Mouse (Mus musculus) heart, embryonic 13.5 days (tissue): ENCODE data around the gene Lama4. TPM values are rescaled to one million over a fixed set of nuclear protein-coding genes. Genes with fewer than 3 reads are reported as not detected.

Experiments
- ATAC-seq: fragments of 200-750 bp; cut with Nextera tagmentation; 2 replicates; pipeline ENCODE4 v1.8.0; 2017; ENCODE audit warnings: moderate TSS enrichment; ENCODE audit not compliant: insufficient number of reproducible peaks, low FRiP score, low TSS enrichment; ENCODE audit errors: extremely low read depth
- H3K27ac ChIP-seq: fragments of 300-500 bp; sonication (generic); replicated peaks from 2 replicates; pipeline ENCODE4 v1.5.1; 2015; ENCODE audit warnings: moderate library complexity, mild to moderate bottlenecking, inconsistent platforms
- H3K27me3 ChIP-seq: fragments of 300-500 bp; sonication (generic); replicated peaks from 2 replicates; pipeline ENCODE4 v1.6.1; 2015; ENCODE audit warnings: mild to moderate bottlenecking, inconsistent platforms
- H3K36me3 ChIP-seq: fragments of 300-500 bp; sonication (generic); 2 replicates; pipeline ENCODE4 v1.6.1; 2015; ENCODE audit warnings: mild to moderate bottlenecking, inconsistent platforms
- H3K4me1 ChIP-seq: fragments of 300-500 bp; sonication (generic); 2 replicates; pipeline ENCODE4 v1.6.1; 2015; ENCODE audit warnings: inconsistent platforms
- H3K4me2 ChIP-seq: fragments of 300-500 bp; sonication (generic); 2 replicates; pipeline ENCODE4 v1.6.1; 2015; ENCODE audit warnings: inconsistent platforms, mild to moderate bottlenecking, moderate library complexity
- H3K4me3 ChIP-seq: fragments of 300-500 bp; sonication (generic); 2 replicates; pipeline ENCODE4 v1.5.1; 2015; ENCODE audit warnings: moderate library complexity, mild to moderate bottlenecking, inconsistent platforms
- H3K9ac ChIP-seq: fragments of 300-500 bp; sonication (generic); 2 replicates; pipeline ENCODE4 v1.6.1; 2015; ENCODE audit warnings: inconsistent platforms, mild to moderate bottlenecking, moderate library complexity
- H3K9me3 ChIP-seq: fragments of 300-500 bp; sonication (generic); 2 replicates; pipeline ENCODE4 v1.6.1; 2016; ENCODE audit warnings: inconsistent platforms
- WGBS: fragments of 180-500 bp; shearing (Covaris S2); methylation state at CpG from one replicate; pipeline ENCODE4 v1.1.7; 2015; ENCODE audit warnings: mixed read lengths; 5-methylcytosine and 5-hydroxymethylcytosine counted together
- polyA plus RNA-seq: library from polyadenylated mRNA; unstranded; fragments of >200 nt; fragmentation: Nextera tagmentation; extraction: Ambion mirVana; gene quantifications from 2 replicates; pipeline ENCODE4 v1.2.1, GENCODE M21; 2015

The Lama4 gene
- polyA plus RNA-seq, 1 experiment from 2014 or later = 110 TPM

DNA sequence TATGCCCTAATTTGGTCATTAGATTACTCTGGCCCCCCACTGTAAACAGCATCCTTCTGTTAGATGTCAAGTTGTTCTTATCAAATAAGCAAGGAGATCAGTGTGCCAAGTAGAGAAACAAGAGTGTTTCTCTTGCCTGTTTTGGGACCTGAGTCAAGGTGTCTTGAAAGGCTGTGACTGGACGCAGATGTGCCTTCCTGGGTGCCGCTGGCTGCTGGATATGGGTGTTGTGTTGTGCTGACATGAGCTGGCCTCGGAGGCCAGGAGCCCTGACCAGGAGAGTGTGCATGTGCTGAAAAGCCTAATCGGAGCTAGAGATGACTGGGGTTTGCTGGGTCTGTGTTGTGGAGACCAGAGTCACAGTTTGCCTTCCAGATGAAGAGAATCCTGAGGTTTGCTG is 100.7 kb downstream of the Lama4 start:
- Histone ChIP-seq H3K27ac (no peak overlapping the region; the same call in 1 of the 2 replicates), H3K9me3 (no peaks in the 10 kb centered on the region), H3K4me3 (no peak overlapping the region), H3K4me1 (no peaks in the 10 kb centered on the region), H3K36me3 (peaks cover 77% of the 10 kb centered on the region), H3K27me3 (no peaks in the 10 kb centered on the region), H3K4me2 (no peak overlapping the region), H3K9ac (no peak overlapping the region)
- WGBS = 49% methylated on average over 4 of the region's 4 CpGs
- no peak; the same call in 1 of the 2 replicates for ATAC-seq

DNA sequence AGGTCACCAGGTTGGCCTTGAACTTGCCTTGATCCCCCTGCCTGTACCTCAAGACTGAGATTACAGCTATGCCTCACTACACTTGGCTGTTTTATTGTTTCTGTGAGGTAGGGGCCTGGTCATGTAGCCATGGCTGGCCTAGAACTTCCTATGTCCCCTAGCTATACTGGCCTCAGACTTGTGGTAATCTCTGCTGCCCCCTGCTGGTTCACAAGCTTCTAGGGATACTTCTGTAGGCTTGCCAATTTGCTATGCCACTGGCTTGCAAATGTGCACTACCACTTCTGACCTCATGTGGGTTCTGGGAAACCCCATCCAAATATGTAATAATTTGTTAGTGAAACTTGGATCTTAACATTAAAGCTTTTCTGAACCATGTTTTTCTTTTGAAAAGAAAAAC is 101.6 kb downstream of the Lama4 start:
- no peaks in the 10 kb centered on the region for H3K4me1 ChIP-seq
- no peak overlapping the region for H3K9ac ChIP-seq
- H3K27me3 ChIP-seq = no peaks in the 10 kb centered on the region
- no peak for ATAC-seq
- H3K9me3 ChIP-seq = no peaks in the 10 kb centered on the region
- no peak overlapping the region for H3K4me3 ChIP-seq
- no peak overlapping the region for H3K4me2 ChIP-seq
- no peak overlapping the region for H3K27ac ChIP-seq
- H3K36me3 ChIP-seq = peaks cover 77% of the 10 kb centered on the region

GRCm38 (mm10) chr10:39072048-39072447 is 106.7 kb downstream of the Lama4 start:
- no peaks in the 10 kb centered on the region for H3K4me1 ChIP-seq

DNA sequence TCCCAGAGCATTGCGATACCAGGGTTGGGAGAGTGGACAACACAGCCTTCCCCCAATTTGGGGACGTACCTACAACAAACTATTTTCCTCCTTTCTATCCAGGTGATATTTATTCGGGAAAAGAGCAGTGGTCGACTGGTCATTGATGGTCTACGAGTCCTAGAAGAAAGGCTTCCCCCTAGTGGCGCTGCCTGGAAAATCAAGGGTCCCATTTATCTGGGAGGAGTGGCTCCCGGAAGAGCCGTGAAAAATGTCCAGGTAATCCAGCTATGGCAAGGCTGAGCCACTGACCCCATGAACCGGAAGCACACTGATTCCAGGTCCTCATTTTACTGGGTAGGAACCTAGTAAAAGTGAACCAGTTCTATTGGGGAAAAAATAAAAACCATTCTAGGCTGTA is 131.7 kb downstream of the Lama4 start:
- Histone ChIP-seq H3K9me3 (no peaks in the 10 kb centered on the region), H3K4me3 (no peak overlapping the region), H3K4me1 (no peaks in the 10 kb centered on the region), H3K36me3 (peaks cover 87% of the 10 kb centered on the region), H3K27ac (no peak overlapping the region), H3K4me2 (no peak overlapping the region), H3K9ac (no peak overlapping the region), H3K27me3 (no peaks in the 10 kb centered on the region)
- whole genome bisulfite sequencing = 85% methylated on average over 9 of the region's 9 CpGs
- no peak for ATAC-seq

More at GRCm38 (mm10) chr10:39072048-39072447, 106.7 kb downstream of the Lama4 start:
- no peak for ATAC-seq
- H3K9me3 ChIP-seq = no peaks in the 10 kb centered on the region
- no peak overlapping the region for H3K9ac ChIP-seq
- 77% methylated on average over 4 of the region's 4 CpGs for WGBS
- H3K4me2 ChIP-seq = no peak overlapping the region
- no peaks in the 10 kb centered on the region for H3K27me3 ChIP-seq
- H3K36me3 ChIP-seq = peaks cover 86% of the 10 kb centered on the region
- H3K4me3 ChIP-seq = no peak overlapping the region
- no peak overlapping the region for H3K27ac ChIP-seq

DNA sequence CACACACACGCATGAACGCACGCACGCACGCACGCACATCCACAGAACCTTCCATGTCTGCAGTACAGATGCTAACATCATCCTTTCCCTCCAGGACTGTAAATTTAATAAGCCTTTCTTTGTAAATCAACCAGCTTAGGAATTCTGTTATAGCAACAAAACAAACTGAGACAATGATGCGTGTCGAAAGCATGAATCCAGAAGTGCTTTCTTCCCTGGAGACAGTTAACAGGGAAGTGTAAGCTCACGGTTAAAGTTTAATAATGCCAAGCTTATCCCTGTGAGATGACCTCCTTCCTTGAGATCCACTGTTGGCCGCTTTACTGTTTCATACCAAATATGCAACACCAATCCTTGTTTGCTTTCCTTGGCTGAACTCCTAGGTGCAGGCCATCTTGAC is 133.4 kb downstream of the Lama4 start:
- 95% methylated on average over 10 of the region's 10 CpGs for WGBS
- ATAC-seq = no peak
- H3K36me3 ChIP-seq = peaks cover 91% of the 10 kb centered on the region

DNA sequence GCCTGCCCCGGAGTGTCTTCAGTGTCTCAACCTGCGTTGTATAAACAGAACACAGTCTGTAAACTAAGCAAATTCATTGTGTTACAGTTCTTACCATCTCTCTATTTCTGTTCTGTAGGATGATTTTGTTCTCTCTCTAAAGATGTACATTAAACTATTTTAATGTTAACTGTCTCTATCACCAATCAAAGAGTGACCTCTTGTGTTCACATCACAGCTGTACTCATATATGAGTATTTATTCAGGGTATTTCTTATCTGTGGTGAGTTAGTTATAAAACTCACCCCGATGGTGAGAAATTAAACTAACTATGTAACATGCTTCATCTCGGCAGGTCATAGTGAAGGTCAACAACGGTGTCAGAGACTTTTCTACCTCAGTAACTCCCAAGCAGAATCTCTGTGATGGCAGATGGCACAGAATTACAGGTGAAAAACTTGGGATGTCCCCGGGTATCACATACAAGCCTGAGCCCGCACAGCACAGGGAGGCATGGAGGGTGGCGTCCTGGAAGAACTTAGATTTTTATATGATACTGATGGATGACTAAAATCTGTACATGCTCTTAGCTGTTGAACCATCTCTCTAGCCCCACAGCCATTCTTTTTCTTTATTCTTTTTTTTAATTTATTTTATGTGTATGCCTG is 139.6 kb downstream of the Lama4 start:
- no peak overlapping the region for H3K4me2 ChIP-seq
- no peak for ATAC-seq
- no peaks in the 10 kb centered on the region for H3K9me3 ChIP-seq
- H3K4me1 ChIP-seq = no peaks in the 10 kb centered on the region
- H3K36me3 ChIP-seq = peaks cover 93% of the 10 kb centered on the region
- no peak overlapping the region for H3K27ac ChIP-seq
- H3K4me3 ChIP-seq = no peak overlapping the region
- no peaks in the 10 kb centered on the region for H3K27me3 ChIP-seq
- WGBS = 88% methylated on average over 8 of the region's 8 CpGs
- no peak overlapping the region for H3K9ac ChIP-seq

More for the DNA sequence above, 133.4 kb downstream of the Lama4 start:
- Histone ChIP-seq H3K27me3 (no peaks in the 10 kb centered on the region), H3K9ac (no peak overlapping the region), H3K27ac (no peak overlapping the region), H3K4me3 (no peak overlapping the region), H3K4me1 (no peaks in the 10 kb centered on the region), H3K4me2 (no peak overlapping the region), H3K9me3 (no peaks in the 10 kb centered on the region)

- no peak overlapping the region for H3K4me2 ChIP-seq
- H3K4me3 ChIP-seq = no peak overlapping the region
- WGBS = 70% methylated on average over 3 of the region's 3 CpGs
- no peaks in the 10 kb centered on the region for H3K27me3 ChIP-seq
- H3K9ac ChIP-seq = no peak overlapping the region
- no peaks in the 10 kb centered on the region for H3K9me3 ChIP-seq
- no peak overlapping the region for H3K27ac ChIP-seq
- ATAC-seq = no peak
- peaks cover 93% of the 10 kb centered on the region for H3K36me3 ChIP-seq
- no peaks in the 10 kb centered on the region for H3K4me1 ChIP-seq
Measured at GRCm38 (mm10) chr10:39106413-39106812, 141.1 kb downstream of the Lama4 start.

GRCm38 (mm10) chr10:39106935-39107334 is 141.6 kb downstream of the Lama4 start:
- Histone ChIP-seq H3K9me3 (no peaks in the 10 kb centered on the region), H3K27ac (no peak overlapping the region), H3K4me2 (no peak overlapping the region), H3K36me3 (peaks cover 94% of the 10 kb centered on the region), H3K4me3 (no peak overlapping the region), H3K27me3 (no peaks in the 10 kb centered on the region), H3K4me1 (no peaks in the 10 kb centered on the region), H3K9ac (no peak overlapping the region)
- no peak for ATAC-seq
- WGBS = 64% methylated on average over 4 of the region's 4 CpGs

DNA sequence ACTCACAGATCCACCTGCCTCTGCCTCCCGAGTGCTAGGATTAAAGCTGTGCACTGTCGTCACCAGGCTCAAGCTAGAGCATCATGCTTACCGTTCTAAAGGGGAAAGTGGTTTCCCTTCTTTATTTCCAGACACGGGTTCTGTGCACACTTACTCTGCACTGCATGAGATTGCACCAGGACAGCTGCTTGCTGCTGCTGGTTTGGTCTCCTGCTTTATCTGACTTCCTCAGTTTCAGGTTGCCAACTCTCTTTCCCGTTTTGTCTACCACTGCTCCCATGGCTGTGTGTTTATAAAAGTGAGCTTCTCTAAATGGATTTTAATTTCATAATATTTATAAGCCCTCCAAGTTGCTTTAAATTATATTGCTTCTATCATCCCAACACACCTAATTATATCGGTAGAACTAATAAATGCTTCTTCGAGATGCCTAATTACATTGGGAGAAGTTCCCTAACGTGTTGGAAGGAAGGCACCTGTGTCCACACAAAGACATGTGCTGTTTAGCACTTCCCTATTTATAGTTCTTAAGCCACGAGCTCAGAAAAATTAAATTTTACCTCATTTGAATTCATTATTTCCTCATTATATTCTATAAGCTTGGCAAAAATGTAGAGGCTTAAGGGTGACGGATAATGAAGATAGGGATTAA is 143.6 kb downstream of the Lama4 start:
- H3K9me3 ChIP-seq = no peaks in the 10 kb centered on the region
- H3K4me1 ChIP-seq = no peaks in the 10 kb centered on the region
- H3K4me3 ChIP-seq = no peak overlapping the region
- ATAC-seq = no peak
- no peak overlapping the region for H3K9ac ChIP-seq
- no peaks in the 10 kb centered on the region for H3K27me3 ChIP-seq
- H3K4me2 ChIP-seq = no peak overlapping the region
- 64% methylated on average over 10 of the region's 10 CpGs for WGBS
- peaks cover 79% of the 10 kb centered on the region for H3K36me3 ChIP-seq
- no peak overlapping the region for H3K27ac ChIP-seq

- Histone ChIP-seq H3K27me3 (no peaks in the 10 kb centered on the region), H3K4me2 (no peak overlapping the region), H3K36me3 (peaks cover 77% of the 10 kb centered on the region), H3K9me3 (no peaks in the 10 kb centered on the region), H3K9ac (no peak overlapping the region), H3K27ac (no peak overlapping the region), H3K4me1 (no peaks in the 10 kb centered on the region), H3K4me3 (no peak overlapping the region)
- 67% methylated on average over 4 of the region's 4 CpGs for WGBS
- no peak for ATAC-seq
Measured at GRCm38 (mm10) chr10:39109489-39109874, 144.2 kb downstream of the Lama4 start.

DNA sequence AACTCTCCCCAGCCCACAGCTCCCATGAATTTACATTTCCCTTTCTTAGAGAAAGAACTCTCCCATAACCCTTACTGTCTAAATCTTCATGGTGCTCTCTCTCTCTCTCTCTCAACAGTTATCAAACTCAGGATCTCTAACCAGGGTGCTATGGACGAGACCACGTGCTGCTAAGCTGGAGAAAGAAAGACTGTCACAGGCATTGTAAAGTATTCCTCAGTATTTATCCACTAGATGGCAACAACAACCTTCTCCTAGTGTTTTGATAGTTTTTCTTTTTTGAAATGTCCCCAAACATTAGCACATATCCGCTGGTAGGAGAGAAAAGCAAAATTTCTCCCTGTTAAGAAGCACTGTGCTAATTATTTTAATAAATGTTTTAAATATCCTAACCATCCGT is 156.1 kb downstream of the Lama4 start:
- no peak overlapping the region for H3K4me2 ChIP-seq
- ATAC-seq = no peak
- H3K9ac ChIP-seq = no peak overlapping the region
- 31% methylated on average over 4 of the region's 4 CpGs for WGBS
- no peaks in the 10 kb centered on the region for H3K9me3 ChIP-seq
- H3K4me3 ChIP-seq = no peak overlapping the region
- no peaks in the 10 kb centered on the region; the same call in 1 of the 2 replicates for H3K4me1 ChIP-seq
- no peaks in the 10 kb centered on the region for H3K36me3 ChIP-seq
- no peak overlapping the region for H3K27ac ChIP-seq
- no peaks in the 10 kb centered on the region for H3K27me3 ChIP-seq
